Mouse (Mus musculus): Measurements from ENCODE around the gene Nuak1.

GRCm38 (mm10) chr10:84413310-84413709 lies 27.1 kb downstream of the Nuak1 start:
- TF ChIP-seq CTCF (IDR thresholded peaks at IDR 0.05; ENCODE audit: low read depth), result no peak
- no peak for TF ChIP-seq EP300 (IDR thresholded peaks at IDR 0.05; ENCODE audit: low read depth)
